Mouse (Mus musculus): ENCODE measurements around the gene Hspa5.
"Not testable (repeated sequence)": the region's sequence is repeated elsewhere in the genome, so short reads cannot be mapped to it uniquely, and the experiment has no call there.

Hspa5 gene

GRCm38 (mm10) chr2:34771368-34772226 lies at the start of gene Hspa5:
Hspa5 (plus strand) TSS chr2:34771970.
- peak; percentile 97 to 99 for DNase-seq (ENCODE audit: low spot score in 2 of 2)

GRCm38 (mm10) chr2:34725269-34725668 lies 46.5 kb upstream of the Hspa5 start:
- DNase-seq (ENCODE audit: low spot score in 2 of 2) = no peak

- DNase-seq (ENCODE audit: low spot score in 2 of 2) = no peak
Measured at GRCm38 (mm10) chr2:34727045-34727728, 44.6 kb upstream of the Hspa5 start.

- no peak for DNase-seq (ENCODE audit: low spot score in 2 of 2)
Measured at GRCm38 (mm10) chr2:34736626-34737025, 35.1 kb upstream of the Hspa5 start.

GRCm38 (mm10) chr2:34737911-34738310 lies 33.9 kb upstream of the Hspa5 start:
- DNase-seq (ENCODE audit: low spot score in 2 of 2) = no peak

- no peak for DNase-seq (ENCODE audit: low spot score in 2 of 2)
Measured at GRCm38 (mm10) chr2:34739684-34740391, 31.9 kb upstream of the Hspa5 start.

GRCm38 (mm10) chr2:34741390-34742159 lies 30.2 kb upstream of the Hspa5 start:
- DNase-seq (ENCODE audit: low spot score in 2 of 2) = no peak

GRCm38 (mm10) chr2:34742675-34743074 lies 29.1 kb upstream of the Hspa5 start:
- no peak for DNase-seq (ENCODE audit: low spot score in 2 of 2)

- DNase-seq (ENCODE audit: low spot score in 2 of 2) = no peak
Measured at GRCm38 (mm10) chr2:34744476-34744875, 27.3 kb upstream of the Hspa5 start.

- no peak for DNase-seq (ENCODE audit: low spot score in 2 of 2)
Measured at GRCm38 (mm10) chr2:34745673-34746072, 26.1 kb upstream of the Hspa5 start.

- no peak for DNase-seq (ENCODE audit: low spot score in 2 of 2)
Measured at GRCm38 (mm10) chr2:34748479-34748878, 23.3 kb upstream of the Hspa5 start.

GRCm38 (mm10) chr2:34750245-34750644 lies 21.5 kb upstream of the Hspa5 start:
- DNase-seq (ENCODE audit: low spot score in 2 of 2) = no peak

GRCm38 (mm10) chr2:34753811-34754550 lies 17.8 kb upstream of the Hspa5 start:
- peak; percentile 64 to 71 for DNase-seq (ENCODE audit: low spot score in 2 of 2)

- no peak for DNase-seq (ENCODE audit: low spot score in 2 of 2)
Measured at GRCm38 (mm10) chr2:34754551-34755358, 17.0 kb upstream of the Hspa5 start, which contains the start of gene Gapvd1. Gapvd1 (minus strand) TSS chr2:34755232.

- no peak for DNase-seq (ENCODE audit: low spot score in 2 of 2)
Measured at GRCm38 (mm10) chr2:34757341-34757740, 14.4 kb upstream of the Hspa5 start.

GRCm38 (mm10) chr2:34761272-34761671 lies 10.5 kb upstream of the Hspa5 start:
- not testable (repeated sequence) for DNase-seq (ENCODE audit: low spot score in 2 of 2)

GRCm38 (mm10) chr2:34762174-34762573 lies 9.6 kb upstream of the Hspa5 start:
- DNase-seq (ENCODE audit: low spot score in 2 of 2) = no peak

- no peak for DNase-seq (ENCODE audit: low spot score in 2 of 2)
Measured at GRCm38 (mm10) chr2:34762872-34763271, 8.9 kb upstream of the Hspa5 start.

GRCm38 (mm10) chr2:34764801-34765200 lies 7.0 kb upstream of the Hspa5 start:
- no peak for DNase-seq (ENCODE audit: low spot score in 2 of 2)

- no peak for DNase-seq (ENCODE audit: low spot score in 2 of 2)
Measured at GRCm38 (mm10) chr2:34770049-34770448, 1.7 kb upstream of the Hspa5 start.

Measured in frontal cortex, postnatal 25 days (tissue).